Mouse (Mus musculus): ENCODE data around the gene Tmem29.

DNA sequence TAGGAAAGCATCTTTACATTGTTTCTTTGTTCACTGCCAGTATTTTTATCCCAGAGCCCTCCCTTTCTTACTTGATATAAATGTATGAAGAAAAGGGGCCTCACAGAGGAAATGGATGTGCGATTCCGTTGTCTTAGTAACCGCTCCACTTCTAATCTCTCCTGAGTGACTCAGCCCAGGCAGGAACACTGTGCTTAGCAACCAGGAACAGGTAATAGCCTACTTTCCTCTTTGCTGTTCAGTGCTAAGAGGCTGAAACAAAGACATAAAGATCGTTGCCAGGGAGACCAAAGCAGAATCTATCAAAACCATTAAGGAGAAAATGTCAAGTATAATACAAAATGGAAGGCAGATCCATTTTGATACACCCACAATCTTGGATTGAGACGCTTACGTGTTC lies 49.7 kb upstream of the Tmem29 start:
- TF ChIP-seq EP300 (optimal IDR thresholded peaks at IDR 0.05) = no peak
- TF ChIP-seq CTCF (IDR thresholded peaks at IDR 0.05; ENCODE audit: low read depth) = no peak

Measured in stomach, postnatal 0 days (tissue).